Mouse (Mus musculus): Measurements from ENCODE around the gene Nfkbil1.

GRCm38 (mm10) chr17:35189186-35189585 is 46.4 kb downstream of the Nfkbil1 start:
- no peak for TF ChIP-seq POLR2A (IDR thresholded peaks at IDR 0.05; ENCODE audit: insufficient read depth, low read length)
- TF ChIP-seq CTCF (IDR thresholded peaks at IDR 0.05; ENCODE audit: low read depth, low read length) = no peak
- TF ChIP-seq EP300 (IDR thresholded peaks at IDR 0.05; ENCODE audit: insufficient read depth, low read depth, low read length) = no peak
